Mouse (Mus musculus) testis, adult 2 months (tissue): Measurements from ENCODE around the gene Plin5.

Source experiments
- CTCF ChIP-seq: fragments of 200-500 bp; IDR thresholded peaks from 2 replicates; pipeline ENCODE4 v1.5.1; 2012; ENCODE audit warnings: low read depth, mild to moderate bottlenecking, inconsistent platforms, low read length, moderate library complexity; ENCODE audit not compliant: control insufficient read depth, insufficient read depth, insufficient replicate concordance
- POLR2A ChIP-seq: fragments of 200-500 bp; IDR thresholded peaks from 2 replicates; pipeline ENCODE4 v1.6.1; 2012; ENCODE audit warnings: low read depth, mild to moderate bottlenecking, inconsistent platforms, low read length, moderate library complexity; ENCODE audit not compliant: control insufficient read depth

DNA sequence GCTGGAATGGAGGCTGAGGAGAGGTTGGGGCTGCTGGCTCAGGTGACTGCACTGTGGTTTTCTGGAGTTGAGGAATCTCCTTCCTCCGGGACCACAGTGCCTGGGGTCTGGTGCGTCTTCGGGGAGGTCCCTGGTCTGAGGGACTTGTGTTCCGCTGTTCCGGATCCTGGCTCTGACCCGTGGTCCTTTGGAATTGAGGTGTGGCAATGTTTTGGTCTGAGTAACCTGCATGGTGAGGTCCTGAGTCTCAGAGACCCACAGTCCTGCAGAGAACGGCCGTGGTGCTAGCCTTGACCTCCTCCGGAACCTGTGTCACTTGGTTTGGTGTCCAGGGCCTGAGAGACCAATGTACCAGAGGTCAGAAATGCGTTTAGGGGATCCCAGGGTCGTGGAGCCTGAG is 37.5 kb downstream of the Plin5 start:
- TF ChIP-seq POLR2A (no peak), CTCF (no peak)
